Mouse (Mus musculus) urinary bladder, adult 2 months (tissue): ENCODE data around the gene Wdr63. TPM values are rescaled to one million over a fixed set of nuclear protein-coding genes. Genes with fewer than 3 reads are reported as not detected.

Experiments
- DNase-seq: peaks from one replicate; pipeline ENCODE4 v3.0.0; 2022; ENCODE audit warnings: low spot score
- polyA plus RNA-seq: library from polyadenylated mRNA; depleted of rRNA; stranded (reverse); fragments of >200 nt; gene quantifications from 2 replicates; pipeline ENCODE4 v1.2.3, GENCODE M21; 2012; rRNA removed

Gene Wdr63
- 0.15 and 0.25 TPM in 2 replicates for polyA plus RNA-seq

DNA sequence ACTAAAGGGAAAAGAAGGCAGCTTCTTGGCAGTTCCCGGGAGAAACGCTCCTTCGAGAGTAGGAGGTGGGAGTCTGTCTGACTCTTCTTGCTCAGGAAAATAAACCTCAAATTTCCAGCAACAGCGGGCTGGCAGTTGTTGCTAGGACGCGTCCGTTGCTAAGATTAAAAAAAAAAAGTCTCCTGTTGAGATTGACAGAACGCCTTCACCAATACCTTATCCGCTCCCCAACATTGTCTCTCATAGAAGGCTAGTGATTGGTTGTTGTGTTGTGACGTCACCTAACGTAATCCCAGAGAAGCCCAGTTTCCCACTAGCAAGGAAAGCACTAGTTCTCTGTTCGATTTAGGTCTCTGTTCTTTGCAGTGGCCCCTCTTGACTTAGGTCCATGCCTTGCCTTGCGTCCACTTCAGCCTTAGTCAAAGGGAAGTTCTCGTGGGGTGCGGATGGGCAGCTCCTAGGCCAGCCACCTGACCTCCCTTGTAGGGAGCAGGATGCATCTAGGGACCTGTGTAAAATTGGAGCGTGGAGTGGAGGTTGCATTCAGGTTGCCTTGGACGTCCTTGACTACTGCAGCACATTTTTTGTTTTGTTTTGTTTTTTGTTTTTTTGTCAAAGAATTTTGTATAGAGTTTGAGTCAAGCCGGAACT, at the start of gene Wdr63:
Gene Wdr63, minus strand, starts transcription at position 210 of the 651 bp plus-strand sequence.
- DNase-seq = no peak

DNA sequence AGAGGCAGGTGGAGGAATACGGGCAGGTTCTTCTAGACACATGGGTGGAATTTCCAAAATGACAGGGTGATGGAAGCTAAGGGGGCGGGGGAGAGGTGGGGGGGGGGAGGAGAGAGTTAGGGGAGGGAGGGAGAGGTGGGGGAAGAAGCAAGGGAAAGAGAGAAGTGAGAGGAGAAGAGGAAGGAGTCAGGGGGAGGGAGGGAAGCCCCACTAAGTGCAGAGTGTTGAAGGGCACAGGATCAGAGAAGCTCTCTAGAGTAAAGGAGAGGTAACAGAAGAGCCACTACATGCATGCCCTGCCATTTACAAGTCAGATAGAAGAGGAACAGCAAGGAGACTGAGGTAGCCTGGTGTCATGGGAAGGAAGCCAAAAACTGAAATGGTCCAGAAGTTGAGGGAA, 48.9 kb upstream of the Wdr63 start:
- no peak for DNase-seq

DNA sequence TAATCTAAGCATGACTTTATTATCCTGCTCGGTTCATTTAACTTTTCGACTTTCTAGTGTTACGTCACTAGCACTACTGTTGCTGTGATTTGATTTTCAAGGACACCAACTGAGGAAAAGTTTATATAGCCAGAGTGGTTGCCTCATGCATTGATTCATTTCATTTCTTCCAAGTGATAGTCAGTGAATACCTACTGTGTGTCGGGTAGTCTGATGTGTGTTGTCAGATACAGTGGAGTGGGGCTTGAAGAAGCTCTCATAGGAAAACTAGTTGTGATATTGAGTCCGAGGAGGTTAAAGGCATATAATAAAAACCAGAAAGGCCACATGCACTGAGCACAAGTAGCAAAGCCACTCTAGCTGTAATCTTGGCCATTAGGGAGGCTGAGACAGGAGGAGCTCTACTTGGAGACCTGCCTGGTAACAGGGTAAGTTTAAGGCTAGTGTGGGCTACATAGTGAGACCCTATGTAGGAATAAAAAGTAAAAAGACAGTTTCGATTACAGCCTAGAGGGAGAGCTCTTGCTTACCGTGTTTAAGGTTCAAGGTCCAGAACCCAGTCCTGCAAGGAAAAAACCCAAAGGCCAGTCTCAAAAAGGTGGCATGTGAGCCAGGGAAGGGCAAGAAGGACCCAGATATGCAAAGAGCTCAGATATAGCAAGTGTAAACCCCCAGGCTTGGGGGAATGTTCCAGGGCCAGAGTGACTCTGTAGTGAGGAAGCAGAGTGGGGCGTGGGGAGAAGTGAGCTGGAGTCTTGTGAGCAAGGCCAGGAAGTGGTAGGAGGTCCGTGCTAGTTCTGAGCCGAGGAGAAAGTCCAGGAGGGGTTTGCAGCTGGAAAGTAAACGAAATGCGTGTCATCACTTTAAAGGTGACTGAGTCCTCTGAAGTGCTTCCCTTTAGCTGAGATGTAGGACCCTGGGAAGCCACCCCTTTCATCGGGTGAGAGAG, 48.0 kb upstream of the Wdr63 start:
- DNase-seq = no peak

DNA sequence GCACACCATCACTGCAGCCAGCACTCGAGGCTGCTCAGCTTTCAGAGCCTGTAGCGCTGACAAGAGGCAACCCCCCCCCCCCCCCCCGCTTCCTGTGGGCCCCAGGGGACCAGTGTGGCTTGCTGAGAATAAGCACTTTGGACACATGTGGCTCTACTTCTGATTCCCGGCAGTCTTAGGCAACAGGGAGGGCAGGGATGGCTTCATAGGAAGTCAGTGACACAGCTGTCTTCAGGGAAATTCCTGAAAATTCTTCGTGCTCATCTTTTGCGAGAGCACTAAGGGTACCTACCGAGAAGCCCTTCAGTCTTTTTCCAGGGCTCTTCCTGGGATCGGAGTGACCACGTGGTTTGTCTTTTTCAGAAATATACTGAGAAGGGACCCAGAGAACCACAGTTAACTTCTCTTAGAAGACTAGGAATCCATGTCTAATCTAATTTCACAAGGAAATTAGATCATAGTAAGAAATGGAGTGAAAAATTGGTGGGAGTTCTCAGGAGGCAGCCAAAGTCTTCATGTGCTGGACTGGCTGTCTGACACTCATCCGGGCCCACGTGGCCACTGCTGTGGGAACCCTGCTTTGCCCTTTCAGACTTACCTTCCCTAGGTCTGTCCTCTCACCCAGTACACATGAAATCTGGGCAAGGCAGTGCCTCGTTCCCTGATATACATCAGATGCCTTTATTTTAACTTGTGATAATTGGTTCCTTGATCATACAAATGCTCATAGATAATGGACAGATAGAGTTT, 46.1 kb upstream of the Wdr63 start:
- DNase-seq = no peak

DNA sequence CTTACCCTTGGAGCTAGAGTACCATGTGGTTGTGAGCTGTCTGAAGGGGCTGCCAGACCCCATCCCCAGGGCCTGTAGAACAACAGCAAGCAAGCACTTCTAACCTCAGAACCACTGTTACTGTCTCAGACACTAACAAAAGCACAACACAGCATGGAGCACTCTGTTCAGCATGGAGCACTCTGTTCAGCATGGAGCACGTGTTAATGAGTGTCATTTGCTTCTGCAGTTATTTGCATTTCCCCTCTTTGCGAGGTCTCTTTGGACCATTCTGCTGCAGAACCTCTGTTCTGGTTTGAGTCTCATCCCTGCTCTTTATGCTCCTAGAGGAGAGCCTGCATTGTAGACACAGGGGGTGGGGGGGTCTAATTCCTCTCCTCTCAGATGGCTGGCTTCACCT, 45.0 kb upstream of the Wdr63 start:
- DNase-seq = no peak

- DNase-seq = no peak
These were observed 44.4 kb upstream of the Wdr63 start for GRCm38 (mm10) chr3:146152348-146152747.

GRCm38 (mm10) chr3:146151755-146152154, 43.8 kb upstream of the Wdr63 start:
- DNase-seq = no peak

DNA sequence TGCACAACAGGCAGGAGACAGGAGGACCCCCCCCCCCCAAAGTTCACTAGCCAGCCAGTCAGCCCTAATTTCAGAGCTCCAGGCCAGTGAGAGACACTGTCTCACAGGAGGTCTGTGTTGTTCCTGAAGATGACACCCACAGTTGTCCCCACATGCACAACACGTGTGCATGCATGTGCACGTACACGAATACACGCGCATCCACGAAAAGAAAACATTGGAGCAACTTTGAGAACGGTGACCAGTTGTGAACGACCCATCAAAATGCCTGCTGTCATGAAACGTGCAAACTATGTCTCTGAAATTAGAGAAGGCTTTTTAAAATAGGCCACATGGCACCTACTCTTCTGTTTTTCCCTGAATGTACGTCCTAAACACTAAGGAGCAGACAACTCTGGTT, 43.4 kb upstream of the Wdr63 start:
- DNase-seq = no peak

DNA sequence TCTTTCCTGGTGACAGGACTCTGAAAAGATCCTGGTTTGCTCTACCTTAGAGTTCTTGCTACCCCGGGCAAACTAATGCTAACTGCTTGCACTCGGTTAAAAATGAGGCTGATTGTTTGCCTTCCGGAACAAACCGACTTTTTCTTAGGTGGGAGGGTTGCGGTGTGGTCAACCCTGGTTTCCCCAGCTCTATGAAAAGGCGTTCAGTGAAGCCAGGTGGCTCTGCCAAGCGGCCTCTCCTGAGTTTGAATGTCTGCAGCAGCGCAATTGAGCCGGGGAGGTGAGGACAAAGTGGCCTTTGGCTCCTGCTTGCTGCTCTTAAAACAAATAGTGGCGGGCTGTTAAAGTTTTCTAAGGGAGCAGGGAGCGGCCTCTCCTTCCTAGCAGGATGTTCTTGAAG, 42.6 kb upstream of the Wdr63 start:
- DNase-seq = no peak

GRCm38 (mm10) chr3:146150058-146150400, 42.1 kb upstream of the Wdr63 start:
- DNase-seq = peak; percentile 23

- peak; percentile 22 for DNase-seq
These were observed 41.5 kb upstream of the Wdr63 start, which contains the start of gene Mcoln2 for GRCm38 (mm10) chr3:146149156-146150057. Gene Mcoln2 (plus strand): TSS chr3:146149833.

GRCm38 (mm10) chr3:146146131-146146530, 38.2 kb upstream of the Wdr63 start:
- no peak for DNase-seq

DNA sequence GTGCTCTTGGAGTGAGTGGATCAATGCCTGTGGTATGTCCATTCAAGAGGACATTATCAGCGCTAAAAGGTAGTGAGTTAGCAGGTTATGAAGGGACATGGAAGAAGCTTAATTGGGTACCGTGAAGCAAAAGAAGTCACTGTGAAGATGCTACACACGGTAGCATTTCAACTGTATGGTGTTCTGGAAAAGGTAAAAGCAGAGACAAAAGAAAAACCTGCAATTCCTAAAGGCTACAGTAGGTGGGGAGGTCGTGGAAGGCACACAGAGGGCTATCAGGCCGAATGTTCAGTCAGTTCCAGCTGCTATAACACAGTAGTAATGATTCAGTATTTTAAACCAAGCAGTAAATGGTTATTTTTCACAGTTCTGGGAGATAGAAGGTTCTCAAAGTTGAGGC, 37.6 kb upstream of the Wdr63 start:
- no peak for DNase-seq

- no peak for DNase-seq
These were observed 34.6 kb upstream of the Wdr63 start for GRCm38 (mm10) chr3:146142523-146142922.

DNA sequence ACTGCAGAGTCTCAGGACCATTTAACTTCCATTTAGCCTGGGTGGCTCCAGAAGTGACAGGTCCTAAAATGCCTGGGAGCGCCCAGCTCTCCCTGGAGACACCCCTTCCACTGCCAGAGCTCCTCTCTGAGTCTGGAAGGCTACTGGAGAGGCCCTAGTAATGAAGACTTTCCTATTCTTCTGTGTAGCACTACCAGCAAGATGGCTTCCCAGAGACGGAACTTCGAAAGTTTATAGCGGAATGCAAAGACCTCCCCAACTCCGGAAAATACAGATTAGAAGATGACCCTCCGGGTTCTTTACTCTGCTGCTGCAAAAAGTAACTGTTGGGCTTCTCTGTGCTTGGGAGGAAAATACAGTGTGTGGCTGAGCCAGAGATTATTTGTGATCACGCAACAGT, 32.3 kb upstream of the Wdr63 start:
- no peak for DNase-seq

- no peak for DNase-seq
These were observed 28.5 kb upstream of the Wdr63 start for GRCm38 (mm10) chr3:146136422-146136821.

- no peak for DNase-seq
These were observed 27.5 kb upstream of the Wdr63 start for GRCm38 (mm10) chr3:146135417-146135816.

DNA sequence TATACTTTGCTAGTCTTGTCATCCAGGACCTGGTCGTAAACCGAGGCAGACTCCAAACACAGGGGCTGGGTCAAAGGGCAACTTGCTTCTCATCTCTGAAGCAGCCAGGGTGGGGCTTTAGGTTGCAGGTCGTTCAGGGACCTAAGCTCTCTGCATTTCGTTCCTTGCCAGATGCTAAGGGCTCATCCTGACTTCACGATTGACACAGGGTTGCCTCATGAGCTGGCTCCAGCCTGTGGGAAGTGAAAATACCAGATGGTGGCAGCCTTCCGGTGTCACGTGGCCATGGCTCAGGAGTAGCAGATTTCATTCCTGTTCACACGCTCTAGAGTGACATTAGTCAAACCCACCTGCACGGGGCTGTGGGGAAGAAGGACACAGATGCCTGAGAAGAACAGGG, 26.9 kb upstream of the Wdr63 start:
- no peak for DNase-seq

- DNase-seq = no peak
These were observed 19.3 kb upstream of the Wdr63 start for GRCm38 (mm10) chr3:146127205-146127604.

- DNase-seq = no peak
These were observed 15.5 kb upstream of the Wdr63 start for GRCm38 (mm10) chr3:146123464-146123825.

GRCm38 (mm10) chr3:146122807-146123463, 15.0 kb upstream of the Wdr63 start:
- DNase-seq = no peak
